Mouse (Mus musculus): Measurements from ENCODE around the gene Rapgef1. TPM values are rescaled to one million over a fixed set of nuclear protein-coding genes. Genes with fewer than 3 reads are reported as not detected.
A peak's percentile ranks its signal among the peaks of the same experiment; 100 is the strongest.

The Rapgef1 gene
- 149 and 185 TPM in 2 replicates for total RNA-seq (2012; rRNA removed)
- 84.0 and 86.5 TPM in 2 replicates for total RNA-seq (2014; rRNA removed)
- 143 and 170 TPM in 2 replicates for polyA plus RNA-seq (2012; ENCODE audit: insufficient read length, low read depth)

GRCm38 (mm10) chr2:29619484-29620300, at the start of gene Rapgef1:
Rapgef1 (plus strand) TSS chr2:29619720.
- Histone ChIP-seq H3K79me2 (replicated peaks; ENCODE audit: control insufficient read depth, extremely low read depth, insufficient read depth, poor library complexity, severe bottlenecking) (peaks cover 43% of the 10 kb centered on the region), H3K27me3 (replicated peaks) (no peaks in the 10 kb centered on the region), H3K27ac (ENCODE audit: insufficient read depth, low read depth) (peak within 1 kb of the TSS; percentile 99), H3K36me3 (replicated peaks in 1 of 2; ENCODE audit: control insufficient read depth in 1 of 2, insufficient read depth in 1 of 2, low read length in 1 of 2) (peaks cover 4 to 16% of the 10 kb centered on the region in 2 experiments), H3K9ac (ENCODE audit: insufficient read depth, low read depth) (peak within 1 kb of the TSS; percentile 97), H3K4me3 (replicated peaks in 1 of 3; ENCODE audit: low read depth in 2 of 3, low read length in 2 of 3, poor library complexity in 1 of 3) (peak within 1 kb of the TSS; percentile 83 to 96 (median 93)), H3K4me2 (ENCODE audit: insufficient read depth, low read depth, poor library complexity, severe bottlenecking) (peak within 1 kb of the TSS; percentile 94), H3K4me1 (ENCODE audit: control insufficient read depth in 1 of 2, insufficient read depth in 2 of 2) (peaks cover 25 to 38% of the 10 kb centered on the region in 2 experiments), H3K9me3 (replicated peaks; ENCODE audit: low read length) (no peaks in the 10 kb centered on the region)
- in situ Hi-C loops (cut with MboI; ENCODE audit: low pct_ligation_motif_present, low pct_unique_long_range_greater_than_20kb, low sequenced_read_pairs) (no loop called here), dilution Hi-C loops (cut with MboI; ENCODE audit: extremely low pct_ligation_motif_present, extremely low pct_unique_long_range_greater_than_20kb, low sequenced_read_pairs) (no loop called here)
- DNase-seq (ENCODE audit: extremely low read depth): peak; percentile 84
- TF ChIP-seq ETS1 (conservative IDR thresholded peaks at IDR 0.05; ENCODE audit: low read depth, low read length) (peak; percentile 50), POLR2AphosphoS2 (IDR thresholded peaks at IDR 0.05; ENCODE audit: low read depth, low read length) (no peak), ZMIZ1 (IDR thresholded peaks at IDR 0.05; ENCODE audit: low read depth, low read length) (peak; percentile 45; the same call in 1 of the 2 replicates), ZNF384 (IDR thresholded peaks at IDR 0.05; ENCODE audit: low read depth, low read length) (0 out of 2 replicates have a peak, but pooled peaks have one; percentile 28), NELFE (IDR thresholded peaks at IDR 0.05; ENCODE audit: low read depth, low read length) (peak; percentile 97; the same call in 1 of the 2 replicates), HCFC1 (IDR thresholded peaks at IDR 0.05; ENCODE audit: low read depth, low read length) (peak; percentile 68), USF1 (IDR thresholded peaks at IDR 0.05; ENCODE audit: low read depth, low read length) (no peak), POLR2A (IDR thresholded peaks at IDR 0.05; ENCODE audit: low read depth, low read length) (peak; percentile 64), CTCF (conservative IDR thresholded peaks at IDR 0.05 in 1 of 2, IDR thresholded peaks at IDR 0.05 in 1 of 2; ENCODE audit: low read depth in 2 of 2, low read length in 2 of 2) (peak; percentile 76 to 99), MAZ (IDR thresholded peaks at IDR 0.05; ENCODE audit: low read depth, low read length) (peak; percentile 77; the same call in 1 of the 2 replicates), TCF12 (IDR thresholded peaks at IDR 0.05; ENCODE audit: low read depth, low read length) (peak; percentile 88), JUN (IDR thresholded peaks at IDR 0.05; ENCODE audit: insufficient read depth, low read depth, low read length) (no peak), TBP (conservative IDR thresholded peaks at IDR 0.05; ENCODE audit: low read depth, low read length) (0 out of 2 replicates have a peak, but pooled peaks have one; percentile 41), MYC (IDR thresholded peaks at IDR 0.05; ENCODE audit: low read depth, low read length) (0 out of 2 replicates have a peak, but pooled peaks have one; percentile 58), SMC3 (IDR thresholded peaks at IDR 0.05; ENCODE audit: low read depth, low read length) (peak; percentile 94), KAT2A (IDR thresholded peaks at IDR 0.05; ENCODE audit: insufficient replicate concordance, low read length) (0 out of 2 replicates have a peak, but pooled peaks have one; percentile 51), NRF1 (IDR thresholded peaks at IDR 0.05; ENCODE audit: low read depth, low read length) (peak; percentile 59), EP300 (IDR thresholded peaks at IDR 0.05; ENCODE audit: low read length) (no peak), ZKSCAN1 (IDR thresholded peaks at IDR 0.05; ENCODE audit: borderline replicate concordance, low read depth, low read length) (no peak), USF2 (conservative IDR thresholded peaks at IDR 0.05; ENCODE audit: low read depth, low read length) (no peak), IRF4 (IDR thresholded peaks at IDR 0.05; ENCODE audit: low read depth, low read length) (peak; percentile 68), CHD1 (IDR thresholded peaks at IDR 0.05; ENCODE audit: low read depth, low read length) (no peak), MEF2A (IDR thresholded peaks at IDR 0.05; ENCODE audit: borderline replicate concordance, low read depth, low read length) (peak; percentile 83), JUND (conservative IDR thresholded peaks at IDR 0.05; ENCODE audit: low read depth, low read length) (no peak), RAD21 (IDR thresholded peaks at IDR 0.05; ENCODE audit: low read depth, low read length) (peak; percentile 71), PAX5 (IDR thresholded peaks at IDR 0.05; ENCODE audit: low read length) (no peak), MXI1 (IDR thresholded peaks at IDR 0.05; ENCODE audit: low read depth, low read length) (peak; percentile 81), MAFK (IDR thresholded peaks at IDR 0.05; ENCODE audit: insufficient replicate concordance, low read length) (no peak), SIN3A (IDR thresholded peaks at IDR 0.05; ENCODE audit: low read length) (peak; percentile 89), BHLHE40 (IDR thresholded peaks at IDR 0.05; ENCODE audit: low read depth, low read length) (peak; percentile 54; the same call in 1 of the 2 replicates), UBTF (IDR thresholded peaks at IDR 0.05; ENCODE audit: low read depth, low read length) (peak; percentile 87; the same call in 1 of the 2 replicates), ELF1 (IDR thresholded peaks at IDR 0.05; ENCODE audit: low read depth, low read length) (peak; percentile 95), CHD2 (IDR thresholded peaks at IDR 0.05; ENCODE audit: low read length) (no peak), ZC3H11A (IDR thresholded peaks at IDR 0.05; ENCODE audit: low read depth, low read length) (peak; percentile 9; the same call in 1 of the 2 replicates), E2F4 (IDR thresholded peaks at IDR 0.05; ENCODE audit: insufficient replicate concordance, low read depth, low read length) (peak; percentile 68; the same call in 1 of the 2 replicates), GABPA (IDR thresholded peaks at IDR 0.05; ENCODE audit: insufficient replicate concordance, low read depth, low read length) (no peak), RCOR1 (conservative IDR thresholded peaks at IDR 0.05; ENCODE audit: low read depth, low read length) (no peak)

Data from CH12.LX (cell line).